Mouse (Mus musculus) gastrocnemius, postnatal 14 days (tissue): ENCODE data around the gene Chrdl2. TPM values are rescaled to one million over a fixed set of nuclear protein-coding genes. Genes with fewer than 3 reads are reported as not detected.

ENCODE experiments used
- DNase-seq: peaks from one replicate; pipeline ENCODE4 v3.0.0; 2021; ENCODE audit warnings: mixed read lengths
- intact Hi-C: fragments of 180-260 bp; cut with DNase I; formaldehyde crosslinking; loops from one replicate; pipeline ENCODE4 v1.15.1; 2025; ENCODE audit warnings: low total_unique reads
- total RNA-seq, 2 experiments: library from RNA; stranded (reverse); gene quantifications; 2 replicates each; pipeline ENCODE4 v1.2.3; 2021

The Chrdl2 gene
- total RNA-seq, 2 experiments from 2014 or later = 1.5 to 3.0 TPM

DNA sequence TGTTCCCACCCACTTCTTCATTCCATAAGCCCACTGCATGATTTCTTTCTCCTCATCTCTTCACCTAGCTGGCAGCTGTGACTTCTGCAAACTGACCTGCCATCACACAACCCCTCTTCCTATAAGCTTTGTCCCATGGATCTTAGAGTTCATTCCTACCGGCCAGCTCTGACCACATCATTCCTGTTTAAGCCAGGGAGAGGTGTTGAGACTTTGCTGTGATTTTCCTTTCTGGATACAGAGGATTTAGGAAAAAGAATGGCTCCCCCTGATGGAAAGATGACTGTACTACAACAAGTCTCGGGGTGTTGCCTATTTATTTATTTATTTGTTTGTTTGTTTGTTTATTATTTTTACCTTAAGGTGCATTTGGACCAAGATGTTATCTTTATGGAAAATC is 24.7 kb upstream of the Chrdl2 start:
- intact Hi-C loops = loop anchor here (5.0 kb wide), 1 partner anchor 49 kb away; no protein-coding TSS in a partner anchor
- no peak for DNase-seq

GRCm38 (mm10) chr7:99982256-99983242 is 23.4 kb upstream of the Chrdl2 start:
- no peak for DNase-seq
- intact Hi-C loops = loop anchor here (5.0 kb wide), 1 partner anchor 50 kb away; no protein-coding TSS in a partner anchor

DNA sequence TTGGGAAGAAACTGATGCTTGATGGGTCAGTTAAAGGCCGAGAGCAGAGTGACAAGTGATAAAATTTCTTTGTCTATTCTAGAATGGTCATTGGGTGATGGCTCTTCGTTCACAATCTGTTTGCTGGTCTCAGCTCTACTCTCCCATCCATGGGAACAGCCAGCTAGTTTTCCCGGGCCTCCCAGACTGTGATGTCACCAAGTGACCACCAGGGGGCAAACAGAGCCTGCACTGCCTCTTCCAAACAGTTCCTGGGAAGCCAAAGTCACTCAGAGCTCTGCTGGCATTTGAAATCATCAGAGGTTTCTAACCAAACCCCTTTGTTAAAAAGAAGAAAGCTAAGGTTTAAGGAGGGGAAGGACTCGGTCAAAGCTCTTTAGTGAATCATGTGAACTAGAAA is 17.2 kb upstream of the Chrdl2 start:
- DNase-seq = peak; percentile 69
- intact Hi-C loops = loop anchor here (5.0 kb wide), 1 partner anchor 199 kb away; no protein-coding TSS in a partner anchor

DNA sequence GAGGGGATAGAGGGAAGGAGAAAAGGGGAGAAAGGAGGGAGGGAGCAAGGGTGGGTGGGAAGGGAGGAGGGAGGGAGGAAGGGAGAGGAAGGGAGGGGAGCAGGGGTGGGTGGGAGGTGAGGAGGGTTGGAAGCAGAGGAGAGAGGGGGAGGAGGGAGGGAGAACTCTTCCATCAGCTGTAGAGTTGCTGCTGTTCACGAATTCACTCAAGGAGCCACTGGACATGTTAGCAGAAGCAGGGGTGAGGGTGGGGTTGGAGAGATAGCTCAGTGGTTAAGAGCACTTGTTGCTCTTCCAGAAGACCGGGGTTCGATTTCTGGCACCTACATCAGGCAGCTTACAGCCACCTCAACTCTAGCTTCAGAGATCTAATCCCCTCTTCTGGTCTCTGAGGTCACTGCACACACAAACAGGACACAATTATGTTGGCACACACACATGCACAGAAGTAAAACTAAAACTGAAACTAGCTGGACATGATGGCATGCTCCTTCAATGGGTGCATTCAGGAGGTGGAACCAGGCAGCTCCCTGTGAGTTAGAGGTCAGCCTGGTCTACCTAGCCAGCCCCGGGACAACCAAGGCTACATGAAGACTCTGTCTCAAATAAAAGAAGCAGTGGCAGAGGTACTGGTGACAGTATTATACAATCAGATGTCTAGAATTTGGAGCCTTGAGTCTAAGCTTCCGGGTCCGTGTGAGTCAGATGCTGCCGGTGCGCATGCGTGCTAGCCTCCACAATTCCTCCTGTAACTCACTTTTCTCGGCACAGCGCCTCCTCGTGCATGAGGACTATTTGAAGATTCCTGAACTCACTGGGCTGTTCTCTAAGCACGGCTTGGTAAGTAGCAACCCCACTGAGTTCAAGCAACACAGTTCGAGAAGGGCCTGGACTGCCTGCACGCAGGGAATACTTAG is 15.9 kb upstream of the Chrdl2 start:
- intact Hi-C loops = loop anchor here (5.0 kb wide), 1 partner anchor 197 kb away; no protein-coding TSS in a partner anchor
- peak; percentile 22 for DNase-seq

- intact Hi-C loops = no loop called here
Measured at GRCm38 (mm10) chr7:99990990-99991707, 14.8 kb upstream of the Chrdl2 start.

GRCm38 (mm10) chr7:99993159-99993558 is 12.8 kb upstream of the Chrdl2 start:
- intact Hi-C loops = no loop called here
- DNase-seq = no peak

More at GRCm38 (mm10) chr7:99990990-99991707, 14.8 kb upstream of the Chrdl2 start:
- no peak for DNase-seq

DNA sequence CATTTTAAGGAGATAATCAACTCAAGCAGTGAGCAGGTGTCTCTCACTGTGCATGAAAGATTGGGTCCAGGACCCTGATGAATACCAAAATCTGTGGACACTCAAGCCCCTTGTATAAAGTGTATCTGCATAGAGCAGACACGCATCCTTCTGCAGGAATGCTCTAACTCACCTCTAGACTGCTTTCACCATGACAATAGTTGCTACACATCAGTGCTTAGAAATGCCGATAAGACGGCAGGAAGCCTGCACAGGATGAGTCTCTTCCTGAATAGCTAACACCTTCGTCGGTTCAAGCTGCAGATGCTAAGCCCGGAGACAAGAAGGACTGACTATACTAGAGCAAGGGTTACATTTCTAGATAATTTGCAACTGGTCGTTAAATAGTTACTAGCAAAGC is 10.8 kb upstream of the Chrdl2 start:
- DNase-seq = no peak
- intact Hi-C loops = no loop called here

- DNase-seq = no peak
- intact Hi-C loops = no loop called here
Measured at GRCm38 (mm10) chr7:99998668-99999067, 7.3 kb upstream of the Chrdl2 start.

DNA sequence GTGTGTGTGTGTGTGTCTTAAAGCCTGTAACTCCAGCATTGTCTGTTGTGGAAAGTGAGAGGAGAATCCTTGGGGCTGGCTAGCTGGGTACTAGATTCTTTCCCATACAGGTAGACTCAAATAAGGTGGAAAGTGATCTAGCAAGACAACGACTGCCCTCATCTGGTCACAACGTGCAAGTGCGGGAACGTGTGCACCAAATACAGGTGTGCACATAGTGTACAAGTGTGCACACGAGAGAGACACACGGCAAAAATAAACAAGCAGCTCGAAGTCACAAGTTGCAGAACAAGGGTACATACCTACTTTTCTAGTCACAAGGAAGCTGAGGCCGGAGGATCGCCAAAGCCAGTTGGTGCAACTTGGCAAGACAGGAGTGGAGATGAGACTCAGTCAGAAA is 2.2 kb upstream of the Chrdl2 start:
- intact Hi-C loops = no loop called here
- no peak for DNase-seq

DNA sequence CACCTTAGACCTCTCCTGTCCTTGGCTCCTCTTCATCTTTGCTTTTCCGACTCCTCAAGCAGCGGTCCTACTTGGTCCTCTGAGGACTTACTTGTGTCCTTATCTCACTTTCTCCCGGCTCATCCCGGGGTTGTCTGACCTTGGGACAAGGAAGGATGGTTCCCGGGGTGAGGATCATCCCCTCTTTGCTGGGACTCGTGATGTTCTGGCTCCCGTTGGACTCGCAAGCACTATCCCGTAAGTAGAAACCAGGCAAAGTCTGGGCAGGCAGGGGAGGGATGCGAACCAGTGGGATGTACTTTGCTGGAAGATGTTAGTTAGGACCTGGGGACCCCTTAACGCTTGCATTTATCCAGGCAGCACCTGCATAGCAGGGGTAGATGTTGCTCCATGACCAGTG is 439 bp downstream of the Chrdl2 start:
- DNase-seq = no peak
- intact Hi-C loops = loop anchor here (5.0 kb wide), 1 partner anchor 106 kb away; no protein-coding TSS in a partner anchor

GRCm38 (mm10) chr7:100008765-100009164 is 2.8 kb downstream of the Chrdl2 start:
- no peak for DNase-seq
- intact Hi-C loops = loop anchor here (5.0 kb wide), 1 partner anchor 104 kb away; no protein-coding TSS in a partner anchor

DNA sequence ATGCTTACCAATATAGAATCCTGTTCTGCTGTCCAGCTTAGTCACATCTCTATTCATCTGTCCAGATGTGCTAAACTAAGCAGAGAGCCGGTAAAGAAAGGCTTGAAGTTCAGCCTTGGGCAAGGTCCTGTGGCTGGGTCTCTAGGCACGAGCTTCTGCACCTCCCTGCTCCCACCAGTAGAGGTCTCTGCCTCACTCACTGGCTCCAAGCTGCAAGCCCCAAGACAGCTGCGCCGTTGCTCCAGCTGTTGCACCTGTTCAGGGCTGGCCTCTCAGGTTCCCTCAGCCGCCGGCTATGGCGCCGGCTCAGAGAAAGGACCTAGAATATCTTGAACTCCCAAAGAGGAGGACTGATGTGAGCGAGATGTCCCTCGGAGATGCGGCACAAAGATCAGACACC is 3.7 kb downstream of the Chrdl2 start:
- peak; percentile 77 for DNase-seq
- intact Hi-C loops = loop anchor here (5.0 kb wide), 1 partner anchor 103 kb away; no protein-coding TSS in a partner anchor

DNA sequence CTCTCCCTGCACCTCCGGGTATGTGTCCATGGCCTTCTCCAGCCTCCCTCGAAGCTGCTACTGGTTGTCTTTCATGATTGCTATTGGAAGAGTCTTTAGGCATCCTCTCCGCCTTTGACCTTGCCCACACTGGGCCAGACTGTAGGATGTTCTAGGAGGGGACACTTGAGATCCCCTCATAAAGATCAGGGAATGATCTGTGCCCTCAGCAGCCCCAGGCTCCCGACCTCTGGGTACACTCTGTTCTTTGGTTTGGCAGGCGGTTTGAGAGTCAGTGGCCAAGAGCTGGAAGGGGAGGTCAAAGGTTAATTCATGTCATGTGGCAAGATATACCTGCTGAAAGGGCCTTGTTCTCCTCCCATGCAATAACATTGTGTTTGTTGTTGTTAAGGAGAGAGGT is 4.7 kb downstream of the Chrdl2 start:
- intact Hi-C loops = no loop called here
- no peak for DNase-seq

DNA sequence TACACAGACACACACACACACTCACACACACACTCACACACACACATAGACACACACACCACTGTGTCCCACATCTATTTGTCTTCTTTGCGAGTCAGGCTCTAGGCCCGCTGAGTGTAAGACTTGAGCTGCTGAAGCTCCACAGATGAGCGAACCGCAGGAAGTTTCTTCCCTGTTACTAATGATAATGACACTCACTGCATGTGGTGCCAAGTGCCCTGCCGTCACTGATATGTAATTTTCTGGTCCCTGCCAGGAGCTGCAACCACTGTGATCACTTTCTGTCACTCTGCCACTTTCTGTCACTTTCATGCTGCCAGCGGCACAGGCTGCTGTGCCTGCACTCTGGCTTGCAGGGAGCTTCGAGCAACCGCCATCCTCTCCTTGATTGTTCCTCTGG is 6.1 kb downstream of the Chrdl2 start:
- intact Hi-C loops = no loop called here
- DNase-seq = peak; percentile 24

DNA sequence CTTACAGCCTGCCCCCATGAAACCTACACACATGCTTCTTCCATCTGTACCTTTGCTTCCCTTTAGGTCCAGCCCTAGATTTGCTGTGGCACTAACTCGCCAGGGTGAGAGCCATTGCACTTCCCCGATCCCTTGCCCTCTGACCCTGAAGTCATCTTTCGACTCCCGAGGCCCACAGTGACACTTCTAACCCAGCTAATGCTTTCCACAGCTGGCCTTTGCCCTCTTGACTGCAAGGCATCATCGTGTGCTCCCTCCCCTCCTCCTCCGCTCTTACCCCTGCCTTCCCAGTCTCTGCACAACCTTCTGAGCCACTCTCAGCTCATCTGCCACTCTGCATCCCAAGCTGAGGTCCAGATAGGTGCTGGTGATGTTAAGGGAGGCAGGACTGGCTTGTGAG is 6.5 kb downstream of the Chrdl2 start:
- intact Hi-C loops = no loop called here
- DNase-seq = no peak

- peak; percentile 47 for DNase-seq
- intact Hi-C loops = no loop called here
Measured at GRCm38 (mm10) chr7:100014123-100014600, 8.2 kb downstream of the Chrdl2 start.

DNA sequence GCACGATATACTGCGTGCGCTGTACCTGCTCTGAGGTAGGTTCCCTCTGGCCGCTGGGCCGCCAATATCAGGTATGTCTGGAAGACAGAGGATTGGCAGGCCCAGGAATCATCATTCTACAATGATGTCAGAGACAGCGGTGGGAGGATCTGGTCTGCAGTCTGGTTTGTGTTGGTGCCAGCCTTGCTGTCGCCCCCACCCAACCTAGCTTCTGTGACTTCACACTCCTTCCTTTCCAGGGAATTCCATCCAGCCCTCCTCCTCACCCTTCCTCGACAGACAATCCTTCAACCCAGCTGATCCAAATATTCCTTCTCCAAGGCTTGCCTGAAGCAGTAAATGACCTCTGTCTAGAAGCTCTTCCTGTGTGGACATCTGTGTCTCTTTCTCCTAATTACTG is 11.1 kb downstream of the Chrdl2 start:
- no peak for DNase-seq
- intact Hi-C loops = no loop called here

DNA sequence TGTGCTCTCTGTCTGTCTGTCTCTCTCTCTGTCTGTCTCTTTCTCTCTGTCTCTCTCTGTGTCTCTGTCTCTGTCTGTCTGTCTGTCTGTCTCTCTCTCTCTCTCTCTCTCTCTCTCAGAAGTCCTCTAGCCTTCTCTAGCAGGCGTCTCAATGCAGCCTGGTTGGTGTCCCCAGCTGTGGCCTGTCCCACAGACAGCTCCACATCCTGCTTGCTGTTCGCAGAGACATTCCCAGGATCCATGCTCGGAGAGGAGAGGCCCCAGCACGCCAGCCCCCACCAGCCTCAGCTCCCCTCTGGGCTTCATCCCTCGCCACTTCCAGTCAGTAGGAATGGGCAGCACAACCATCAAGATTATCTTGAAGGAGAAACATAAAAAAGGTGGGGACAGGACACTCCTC is 21.4 kb downstream of the Chrdl2 start:
- intact Hi-C loops = no loop called here
- DNase-seq = no peak

DNA sequence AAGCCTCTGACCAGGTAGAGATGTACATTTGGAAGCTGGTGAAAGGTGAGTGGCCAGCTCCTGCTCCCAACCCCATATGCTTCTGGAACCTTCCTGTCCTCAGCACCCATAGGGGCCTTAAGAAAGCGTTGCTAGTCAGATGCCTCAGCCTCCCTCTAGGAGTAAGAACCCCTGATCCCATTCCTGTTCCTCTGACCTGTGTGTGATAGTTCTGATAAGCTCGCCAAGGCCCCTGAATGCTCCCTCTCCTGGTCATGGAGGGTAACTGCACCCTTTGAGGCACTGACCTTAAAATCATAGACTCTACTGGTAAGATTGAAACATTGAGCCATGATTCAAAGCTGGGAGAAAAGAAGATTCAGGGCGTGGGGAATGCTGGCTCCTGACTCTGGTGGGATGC is 23.3 kb downstream of the Chrdl2 start:
- no peak for DNase-seq

More for the DNA sequence above, 23.3 kb downstream of the Chrdl2 start:
- intact Hi-C loops = no loop called here
